Mouse (Mus musculus) left cerebral cortex, adult 9 months (tissue): ENCODE results near the gene Igf1.

Experiments
- DNase-seq, 2 experiments: peaks; one replicate each; pipeline ENCODE4 v3.0.0; 2022; ENCODE audit warnings: low spot score in 2 of 2

The Igf1 gene

DNA sequence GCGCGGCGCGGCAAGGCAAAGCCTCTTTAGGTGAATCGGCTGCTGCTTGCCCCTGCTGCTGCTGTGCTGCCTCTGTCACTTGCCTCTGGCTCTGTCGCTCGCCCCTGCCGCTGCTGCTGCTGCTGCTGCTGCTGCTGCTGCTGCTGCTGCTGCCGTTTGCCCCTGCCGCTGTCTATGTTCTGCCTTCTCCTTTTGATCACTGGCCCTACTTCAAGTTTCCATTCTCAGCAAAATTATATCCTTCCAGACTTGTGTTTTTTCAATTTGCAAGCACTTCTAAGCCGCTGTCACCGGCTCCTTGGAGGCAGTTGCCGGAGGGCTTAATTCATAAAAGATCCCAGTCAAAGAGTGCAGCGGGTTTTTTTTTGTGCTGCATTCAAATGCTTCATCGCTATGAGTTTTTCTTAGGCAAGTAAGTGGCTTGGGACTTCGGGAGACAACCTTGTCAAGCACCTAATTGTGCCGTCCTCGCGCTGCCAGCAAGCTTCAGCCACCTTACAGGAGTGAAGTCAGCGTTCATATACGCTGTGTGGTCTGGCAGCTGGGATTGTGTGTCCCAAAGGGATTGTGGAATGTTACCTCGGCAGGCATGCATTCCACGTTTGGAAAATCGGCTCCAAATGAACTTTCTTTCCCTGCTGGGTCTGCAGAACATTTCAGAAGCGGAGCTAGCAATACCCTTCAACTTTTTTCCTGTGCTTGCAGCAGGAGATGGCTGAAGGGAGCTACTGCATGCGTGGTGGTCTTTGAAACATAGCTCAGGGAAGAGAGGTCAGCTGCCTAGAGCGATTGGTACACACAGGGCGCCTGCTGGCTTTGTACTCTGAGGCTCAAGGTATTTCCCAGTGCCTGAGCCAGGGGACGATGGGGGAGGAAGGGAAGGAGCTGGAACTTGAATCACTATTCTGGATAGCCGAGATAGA is 2.4 kb downstream of the Igf1 start:
- DNase-seq: peak in 1 of 2 experiments; percentile 9

- DNase-seq: no peak
Measured at GRCm38 (mm10) chr10:87861104-87861455, 3.0 kb downstream of the Igf1 start.

GRCm38 (mm10) chr10:87862899-87863298 is 4.8 kb downstream of the Igf1 start:
- DNase-seq: no peak

- DNase-seq: no peak
Measured at GRCm38 (mm10) chr10:87863326-87863725, 5.3 kb downstream of the Igf1 start.

- DNase-seq: no peak
Measured at GRCm38 (mm10) chr10:87865712-87866111, 7.6 kb downstream of the Igf1 start.

DNA sequence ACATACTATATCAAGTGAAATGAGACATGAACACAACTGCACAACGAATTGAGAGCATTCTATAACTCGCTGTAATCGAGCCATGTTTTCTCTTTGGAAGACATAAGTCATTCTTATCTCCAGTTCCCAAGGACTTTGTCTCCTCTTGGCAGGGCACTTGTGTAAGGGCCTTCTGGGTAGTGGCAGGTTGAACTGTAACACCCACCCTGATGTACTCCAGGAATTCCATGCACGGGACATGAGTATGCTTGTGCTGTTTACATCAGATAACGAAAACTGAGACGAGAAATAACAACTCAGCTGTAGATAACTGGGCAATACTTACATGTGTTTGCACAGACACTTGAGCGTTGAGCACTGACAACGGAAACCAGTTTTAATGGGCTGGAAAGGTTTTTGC is 8.4 kb downstream of the Igf1 start:
- no peak for DNase-seq

DNA sequence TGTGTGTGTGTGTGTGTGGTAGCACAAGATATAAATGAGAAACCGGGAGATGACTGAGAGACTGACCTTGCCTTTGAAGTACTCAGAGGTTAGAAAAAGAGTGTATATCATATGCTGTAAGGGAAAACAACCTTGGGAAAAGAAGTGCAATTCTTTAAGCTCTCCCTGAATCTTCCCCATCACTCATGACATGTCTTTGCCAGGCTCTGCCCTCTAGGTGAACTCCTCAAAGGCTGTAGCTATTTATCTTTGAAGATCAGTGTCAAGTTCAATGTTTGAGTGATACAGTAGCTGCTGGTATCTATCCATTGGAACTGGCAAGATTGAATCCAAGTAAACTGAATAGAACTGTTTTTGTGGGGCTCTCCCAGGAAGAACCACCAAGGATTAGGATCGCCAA is 9.2 kb downstream of the Igf1 start:
- no peak for DNase-seq

DNA sequence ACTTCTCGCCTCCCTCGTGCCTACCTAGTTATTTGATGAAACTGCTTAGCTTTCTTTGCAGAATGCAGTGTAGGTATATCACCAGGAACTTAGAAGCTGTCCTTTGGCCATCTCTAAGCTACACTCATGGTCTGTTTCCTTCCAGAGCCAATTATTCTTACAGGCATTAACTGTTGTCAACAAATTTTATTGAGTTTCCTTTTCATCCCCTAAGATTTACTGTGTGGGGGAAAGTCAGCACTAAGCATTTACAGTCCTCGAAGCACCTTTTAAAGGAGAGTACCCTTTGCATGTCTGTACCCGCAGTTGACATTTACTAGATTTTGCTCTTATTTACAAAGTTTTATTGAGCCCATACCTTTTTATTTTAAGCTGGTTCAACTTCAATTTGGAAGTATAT is 9.6 kb downstream of the Igf1 start:
- no peak for DNase-seq

DNA sequence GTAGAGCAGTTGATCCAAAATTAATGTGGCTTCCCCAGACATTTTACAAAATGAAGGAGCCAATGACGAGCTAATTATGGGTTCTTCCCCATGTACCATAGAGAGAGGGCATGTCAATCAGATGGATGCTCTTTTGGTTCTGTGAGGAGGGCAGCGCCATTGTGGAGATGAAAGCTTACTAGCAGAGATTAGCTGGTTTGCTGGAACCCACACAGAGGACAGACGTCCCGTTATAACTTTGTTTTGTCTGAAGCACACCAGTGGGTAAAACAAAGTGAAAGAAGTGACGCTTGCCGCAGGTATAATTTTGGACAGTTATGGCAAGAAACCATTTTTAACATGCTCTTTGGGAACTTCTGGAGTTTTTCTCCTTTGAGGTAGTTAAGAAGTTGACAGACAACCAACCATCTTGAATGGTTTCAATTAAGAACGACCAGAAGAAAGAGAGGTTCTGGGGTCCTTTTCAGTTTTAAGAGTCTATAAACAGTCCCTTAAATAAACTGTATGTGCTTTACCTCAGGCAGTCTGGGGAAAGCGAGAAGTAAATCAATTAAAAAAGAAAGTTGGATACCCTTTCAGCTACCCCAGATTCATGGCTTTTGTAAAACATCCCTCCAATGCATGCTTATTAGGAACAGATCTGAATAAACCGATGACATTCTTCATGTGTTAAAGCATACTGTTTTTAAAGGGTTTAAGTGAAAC is 10.4 kb downstream of the Igf1 start:
- no peak for DNase-seq

GRCm38 (mm10) chr10:87869151-87869550 is 11.1 kb downstream of the Igf1 start:
- no peak for DNase-seq

DNA sequence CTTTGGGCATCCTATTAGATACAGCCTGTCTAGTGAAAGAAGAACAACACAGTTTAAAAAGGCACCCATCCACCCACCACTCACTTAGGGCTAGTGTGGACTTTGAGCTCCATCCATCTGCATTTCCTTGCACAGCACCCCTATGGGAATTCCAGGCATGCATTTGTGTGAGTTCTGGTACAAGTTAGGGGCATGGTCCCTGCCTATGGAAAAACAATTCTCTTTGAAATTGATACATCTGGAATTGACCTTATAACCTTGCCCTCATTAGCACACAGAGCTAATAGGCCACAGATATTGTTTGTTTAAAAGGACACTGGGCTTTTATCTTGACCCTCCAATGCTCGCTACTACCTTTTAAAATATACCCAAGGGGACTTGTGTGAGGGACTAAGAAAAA is 11.6 kb downstream of the Igf1 start:
- DNase-seq: no peak

- DNase-seq: no peak
Measured at GRCm38 (mm10) chr10:87871863-87872647, 14.0 kb downstream of the Igf1 start.

DNA sequence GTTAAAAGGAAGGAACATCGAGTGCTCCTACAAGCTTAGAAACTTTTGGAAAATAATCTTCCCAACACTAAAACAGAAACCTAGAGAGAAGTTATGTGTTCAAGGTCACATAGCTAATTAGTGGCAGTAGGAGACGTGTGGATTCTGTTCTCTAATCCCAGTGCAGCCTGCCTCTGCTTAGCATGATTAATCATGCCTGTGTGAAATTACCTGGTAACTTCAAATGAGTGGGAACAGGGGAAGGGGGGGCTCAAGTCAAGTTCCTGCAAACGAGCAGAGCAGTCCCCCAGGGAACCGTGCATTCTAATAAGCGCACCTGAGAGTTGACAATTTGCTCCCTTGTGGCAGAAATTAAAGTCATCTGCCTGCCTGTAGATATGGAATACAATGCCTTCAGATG is 14.8 kb downstream of the Igf1 start:
- no peak for DNase-seq

DNA sequence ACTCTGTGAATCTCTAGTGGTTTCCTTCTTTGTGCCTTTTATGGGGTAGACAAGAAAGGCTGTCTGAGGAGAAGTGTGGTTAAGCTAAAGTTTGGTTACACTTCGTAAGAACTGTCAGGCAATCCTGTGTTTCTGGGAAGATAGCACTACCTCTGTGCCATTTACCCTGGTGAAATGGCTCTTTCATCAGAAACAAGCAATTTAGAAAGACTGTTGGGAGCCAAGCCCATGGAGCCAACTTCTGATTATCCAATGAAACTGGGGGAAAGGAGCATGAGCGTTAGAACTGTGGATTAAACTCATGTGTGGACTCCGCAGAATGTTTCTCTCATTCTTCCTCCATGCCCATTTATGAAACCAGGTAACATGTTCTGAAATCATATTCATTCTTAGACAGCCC is 15.5 kb downstream of the Igf1 start:
- DNase-seq: no peak

DNA sequence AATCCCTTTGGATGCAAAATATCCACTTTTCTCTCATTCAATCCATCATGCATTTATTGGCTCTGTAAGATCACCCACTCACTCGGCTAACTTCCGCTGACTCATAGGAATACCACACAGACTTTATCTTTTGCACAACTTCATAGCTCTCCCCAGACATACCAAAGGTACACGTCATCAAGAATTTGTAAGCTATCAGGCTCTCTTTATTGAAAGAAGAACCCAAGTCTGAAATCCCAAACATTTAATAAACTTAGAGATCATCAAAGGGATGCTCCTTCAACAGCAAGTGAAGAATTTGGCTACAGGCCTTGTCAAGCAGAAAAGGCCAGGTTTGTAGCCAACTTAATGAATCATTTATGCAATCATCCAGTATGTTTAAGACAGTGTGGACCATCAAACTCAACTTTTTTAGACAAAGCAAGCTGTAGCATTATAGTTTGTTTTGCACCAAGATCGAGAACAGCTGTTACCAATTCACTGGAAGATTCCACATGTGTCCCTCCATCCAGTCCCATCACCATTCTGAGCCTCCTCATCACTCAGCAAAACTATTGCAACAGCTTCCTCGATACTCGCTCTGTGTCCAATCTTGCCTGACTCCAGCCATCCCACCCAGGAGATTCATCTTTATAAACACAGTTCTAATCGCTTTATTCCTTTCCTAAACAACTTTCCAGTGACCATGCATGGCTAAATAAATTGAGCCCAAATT is 22.2 kb downstream of the Igf1 start:
- DNase-seq: no peak

GRCm38 (mm10) chr10:87885326-87886040 is 27.4 kb downstream of the Igf1 start:
- DNase-seq: no peak

DNA sequence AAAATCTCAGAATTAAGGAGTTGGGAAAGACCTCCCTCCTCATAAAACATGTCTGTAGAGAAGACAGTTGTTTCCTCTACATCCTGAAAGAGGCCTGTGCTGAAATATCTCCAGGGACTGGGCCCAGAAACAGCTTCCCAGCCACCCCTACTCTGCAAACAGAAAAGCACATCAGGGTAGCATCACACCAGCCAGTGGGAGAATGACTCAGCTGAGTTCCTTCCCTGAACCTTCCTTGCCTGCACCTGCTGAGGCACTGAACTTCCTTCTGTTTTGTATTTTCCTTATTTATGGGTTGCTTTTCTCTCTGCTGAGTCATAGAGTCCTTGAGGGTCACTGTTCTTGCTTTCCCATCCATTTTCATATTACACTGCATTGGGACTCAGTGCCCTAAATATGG is 31.8 kb downstream of the Igf1 start:
- DNase-seq: no peak

DNA sequence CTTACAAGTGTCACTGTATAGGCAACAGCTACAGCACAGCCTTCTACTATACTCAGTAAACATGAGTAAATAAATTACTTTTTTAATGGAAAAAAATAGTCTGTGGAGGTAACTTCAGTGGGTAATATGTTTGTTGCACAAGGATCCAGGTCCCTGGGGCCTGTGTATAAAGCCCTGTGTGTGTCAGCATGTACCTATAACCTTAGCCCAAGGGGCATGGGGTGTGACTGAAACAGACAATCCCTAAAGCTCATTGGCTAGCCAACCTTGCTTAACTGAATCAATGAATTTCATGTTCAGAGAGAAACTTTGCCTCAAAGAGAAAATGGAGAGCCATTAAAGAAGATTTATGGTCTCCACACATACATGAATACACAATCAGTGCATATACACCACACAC is 34.2 kb downstream of the Igf1 start:
- DNase-seq: no peak

- DNase-seq: no peak
Measured at GRCm38 (mm10) chr10:87893272-87893671, 35.2 kb downstream of the Igf1 start.

GRCm38 (mm10) chr10:87894461-87895120 is 36.5 kb downstream of the Igf1 start:
- DNase-seq: no peak

GRCm38 (mm10) chr10:87895351-87895750 is 37.3 kb downstream of the Igf1 start:
- no peak for DNase-seq
